Mouse (Mus musculus): ENCODE data around the gene Rab8b.

DNA sequence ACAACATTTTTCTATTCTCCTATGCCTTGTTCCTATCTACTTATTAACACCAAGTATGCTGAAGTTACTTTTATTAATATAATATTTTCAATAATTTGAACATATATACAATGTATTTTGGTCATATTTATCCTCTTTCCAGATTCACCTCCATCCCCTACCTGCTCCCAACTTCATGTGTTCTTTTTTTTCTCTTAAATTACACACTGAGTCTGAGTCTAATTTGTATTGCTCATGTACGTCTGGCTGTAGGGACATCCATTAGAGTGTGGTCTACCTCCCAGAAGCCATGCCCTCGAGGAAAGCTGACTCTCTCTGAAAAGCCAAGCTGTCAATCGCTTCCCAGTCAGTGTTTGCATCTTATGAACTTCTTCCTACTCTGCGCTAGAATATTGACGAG lies 122.7 kb downstream of the Rab8b start, which contains the start of gene Gm10647:
- TF ChIP-seq CTCF (IDR thresholded peaks at IDR 0.05; ENCODE audit: borderline replicate concordance, insufficient read depth, low read depth, low read length), result no peak
- no peak for TF ChIP-seq POLR2A (IDR thresholded peaks at IDR 0.05; ENCODE audit: borderline replicate concordance, insufficient read depth, low read length)

Measured in cerebellum, adult 2 months (tissue).